Mouse (Mus musculus): Measurements from ENCODE around the gene Mink1.
A peak's percentile ranks its signal among the peaks of the same experiment; 100 is the strongest.

The Mink1 gene

DNA sequence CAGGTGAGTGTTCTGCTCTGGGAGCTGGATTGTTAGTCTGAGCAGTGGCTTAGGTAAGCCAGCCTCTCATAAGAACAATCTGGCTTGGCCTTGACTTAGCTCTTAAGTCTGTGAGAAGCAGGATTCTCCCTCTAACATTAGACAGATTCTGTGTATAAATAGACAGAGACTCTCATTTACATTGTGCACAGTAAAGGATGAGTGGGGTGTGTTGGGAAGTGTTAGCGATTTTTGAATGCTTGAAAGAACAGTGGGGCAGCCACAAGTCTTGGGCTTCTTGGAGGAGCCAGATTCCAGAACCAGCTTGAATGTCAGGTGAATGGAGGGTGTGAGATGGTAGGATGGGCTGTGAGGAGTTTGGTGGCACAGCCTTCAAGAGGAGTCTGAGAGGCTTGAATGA, 9.0 kb downstream of the Mink1 start:
- DNase-seq (ENCODE audit: low read depth, low spot score), result no peak
- Histone ChIP-seq H3K36me3 (ENCODE audit: control insufficient read depth, insufficient read depth, low read length, poor library complexity, severe bottlenecking) (no peaks in the 10 kb centered on the region), H3K27me3 (ENCODE audit: control insufficient read depth, insufficient read depth, low read length, poor library complexity, severe bottlenecking) (no peaks in the 10 kb centered on the region)

DNA sequence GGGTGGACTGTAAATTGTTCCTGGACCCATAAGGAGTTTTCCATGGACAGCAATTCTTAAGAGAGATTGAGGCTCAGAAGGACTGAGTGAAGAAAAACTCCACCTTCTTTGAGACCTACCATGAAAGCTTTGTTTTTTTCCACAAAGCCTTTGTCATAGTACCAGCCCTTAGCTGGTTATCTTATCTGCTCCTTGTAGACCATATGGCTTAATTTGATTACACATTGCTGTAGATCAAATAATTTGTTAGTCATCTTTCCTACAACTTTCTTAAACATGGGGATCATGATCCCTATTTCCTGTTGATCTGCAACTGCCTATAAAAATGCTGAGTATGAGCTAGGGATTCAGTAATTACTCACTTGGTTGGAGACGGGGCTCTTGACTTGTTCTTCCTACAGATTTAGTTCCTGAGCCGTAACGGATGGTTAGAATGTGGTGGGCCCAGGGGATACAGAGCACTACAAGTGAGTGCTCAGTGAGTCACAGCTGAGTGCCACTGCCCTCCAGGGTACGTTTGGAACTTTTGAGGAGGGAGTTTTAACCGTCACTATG, 9.7 kb downstream of the Mink1 start:
- H3K36me3 ChIP-seq (ENCODE audit: control insufficient read depth, insufficient read depth, low read length, poor library complexity, severe bottlenecking), result no peaks in the 10 kb centered on the region
- H3K27me3 ChIP-seq (ENCODE audit: control insufficient read depth, insufficient read depth, low read length, poor library complexity, severe bottlenecking), result no peaks in the 10 kb centered on the region
- DNase-seq (ENCODE audit: low read depth, low spot score), result no peak

DNA sequence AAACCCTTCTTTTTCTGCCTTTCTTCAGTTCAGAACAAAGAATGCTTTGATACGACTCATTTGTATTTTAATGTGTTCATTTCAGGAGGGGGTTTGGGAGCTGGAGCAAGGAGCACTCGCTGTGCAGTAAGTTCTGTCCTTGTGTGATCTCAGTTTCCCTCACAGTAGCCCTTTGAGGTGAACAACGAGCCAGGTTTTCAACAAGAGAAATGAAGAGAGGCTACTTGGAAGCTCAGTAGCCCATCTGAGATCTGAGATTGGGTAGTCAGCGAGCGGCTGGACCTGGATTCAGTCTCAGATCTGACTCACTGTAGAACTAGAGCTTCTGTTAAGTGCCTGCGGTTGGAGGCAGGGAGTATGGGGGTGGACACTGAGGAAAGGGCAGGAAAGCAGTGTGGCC, 11.2 kb downstream of the Mink1 start:
- Histone ChIP-seq H3K27me3 (ENCODE audit: control insufficient read depth, insufficient read depth, low read length, poor library complexity, severe bottlenecking) (no peaks in the 10 kb centered on the region), H3K36me3 (ENCODE audit: control insufficient read depth, insufficient read depth, low read length, poor library complexity, severe bottlenecking) (no peaks in the 10 kb centered on the region)
- no peak for DNase-seq (ENCODE audit: low read depth, low spot score)

DNA sequence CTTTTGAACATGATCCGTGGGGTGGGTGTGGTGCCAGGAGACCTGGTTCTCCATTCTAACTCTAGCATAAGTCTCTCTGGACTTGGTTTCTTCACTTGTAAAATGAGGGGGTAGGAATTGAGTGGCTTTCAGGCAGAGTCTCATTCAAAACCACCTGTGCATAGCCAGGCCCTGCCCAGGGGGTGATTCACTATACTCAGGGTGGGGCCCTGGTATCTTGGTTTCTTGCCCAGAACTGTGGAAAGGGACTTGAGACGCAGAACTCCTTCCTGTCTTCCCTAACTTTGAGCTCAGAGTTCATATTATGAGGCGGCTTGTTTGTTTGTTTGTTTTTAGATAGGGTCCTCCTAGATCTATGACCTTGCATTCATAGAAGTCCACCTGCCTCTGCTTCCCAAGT, 14.5 kb downstream of the Mink1 start:
- no peaks in the 10 kb centered on the region for H3K36me3 ChIP-seq (ENCODE audit: control insufficient read depth, insufficient read depth, low read length, poor library complexity, severe bottlenecking)

DNA sequence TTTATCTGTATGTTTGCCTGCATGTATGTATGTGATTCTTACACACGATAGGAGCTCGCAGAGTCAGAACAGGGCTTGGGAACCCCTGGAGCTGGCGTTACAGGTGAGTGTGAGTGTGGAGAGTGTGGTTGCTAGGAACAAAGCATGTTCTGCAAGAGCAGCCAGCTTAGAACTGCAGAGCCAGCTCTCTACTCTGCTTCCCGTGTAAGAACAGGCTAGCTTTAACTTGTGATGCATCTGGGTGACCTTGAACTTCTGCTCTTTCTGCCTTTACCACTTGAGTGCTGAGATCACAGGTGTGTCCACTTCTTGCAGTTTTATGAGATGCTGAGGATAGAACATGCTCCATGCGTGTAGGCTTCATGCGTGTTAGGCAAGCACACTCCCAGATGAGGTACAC, 16.3 kb downstream of the Mink1 start:
- H3K27me3 ChIP-seq (ENCODE audit: control insufficient read depth, insufficient read depth, low read length, poor library complexity, severe bottlenecking), result no peaks in the 10 kb centered on the region
- DNase-seq (ENCODE audit: low read depth, low spot score), result no peak
- H3K36me3 ChIP-seq (ENCODE audit: control insufficient read depth, insufficient read depth, low read length, poor library complexity, severe bottlenecking), result no peaks in the 10 kb centered on the region

More for the DNA sequence above, 14.5 kb downstream of the Mink1 start:
- no peak for DNase-seq (ENCODE audit: low read depth, low spot score)
- H3K27me3 ChIP-seq (ENCODE audit: control insufficient read depth, insufficient read depth, low read length, poor library complexity, severe bottlenecking), result no peaks in the 10 kb centered on the region

DNA sequence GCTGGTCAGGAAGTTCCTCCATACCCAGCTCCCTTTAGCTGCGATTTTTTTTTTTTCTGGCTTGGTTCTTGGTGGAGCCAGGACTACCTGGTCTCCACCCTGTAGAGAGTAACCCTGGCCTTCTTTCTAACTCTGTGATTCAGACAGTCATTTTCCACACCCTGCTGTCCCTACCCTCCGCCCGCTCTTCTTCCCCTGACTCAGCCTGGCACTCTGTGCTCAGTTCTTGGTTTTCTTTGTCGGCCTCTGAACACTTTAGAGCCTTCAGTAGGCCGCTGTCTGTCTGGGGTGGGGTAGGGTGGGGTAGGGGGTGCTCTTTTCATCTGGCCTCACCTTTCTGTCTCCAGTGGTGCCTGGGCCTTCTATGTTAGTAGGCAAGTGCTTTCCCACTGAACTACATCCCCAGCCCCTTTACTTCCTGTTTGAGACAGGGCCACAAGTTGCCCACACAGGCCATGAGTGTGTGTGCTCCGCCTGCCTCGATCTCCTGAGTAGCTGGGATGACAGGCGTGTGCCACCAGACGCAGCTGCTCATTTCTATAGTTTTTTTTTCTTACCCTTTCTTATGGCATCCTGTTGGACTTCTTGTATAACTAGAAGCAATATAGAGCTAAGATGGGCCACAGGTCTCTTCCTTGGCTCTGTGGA, 17.2 kb downstream of the Mink1 start:
- no peak for DNase-seq (ENCODE audit: low read depth, low spot score)
- Histone ChIP-seq H3K36me3 (ENCODE audit: control insufficient read depth, insufficient read depth, low read length, poor library complexity, severe bottlenecking) (no peaks in the 10 kb centered on the region), H3K27me3 (ENCODE audit: control insufficient read depth, insufficient read depth, low read length, poor library complexity, severe bottlenecking) (no peaks in the 10 kb centered on the region)

GRCm38 (mm10) chr11:70580358-70580720, 17.7 kb downstream of the Mink1 start:
- H3K27me3 ChIP-seq (ENCODE audit: control insufficient read depth, insufficient read depth, low read length, poor library complexity, severe bottlenecking), result no peaks in the 10 kb centered on the region
- no peak for DNase-seq (ENCODE audit: low read depth, low spot score)
- no peaks in the 10 kb centered on the region for H3K36me3 ChIP-seq (ENCODE audit: control insufficient read depth, insufficient read depth, low read length, poor library complexity, severe bottlenecking)

DNA sequence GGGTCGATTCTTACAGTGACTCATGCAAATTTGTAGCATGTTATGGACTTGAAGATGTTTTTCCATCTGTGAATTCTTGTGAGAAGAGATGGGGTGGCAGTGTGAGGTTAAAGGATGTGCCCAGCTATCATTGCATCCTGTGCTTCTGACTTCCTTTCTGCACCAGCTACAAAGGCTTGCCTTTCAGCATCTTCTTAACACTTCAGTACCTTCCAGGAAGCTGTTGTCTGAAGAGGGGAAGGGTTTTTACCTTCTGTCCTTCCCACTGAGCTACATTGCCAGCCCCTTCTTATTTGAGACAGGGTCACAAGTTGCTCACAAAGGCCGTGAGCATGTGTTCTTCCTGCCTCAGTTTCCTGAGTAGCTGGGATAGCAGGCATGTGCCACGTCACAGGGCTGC, 18.2 kb downstream of the Mink1 start:
- DNase-seq (ENCODE audit: low read depth, low spot score), result peak; percentile 46
- Histone ChIP-seq H3K36me3 (ENCODE audit: control insufficient read depth, insufficient read depth, low read length, poor library complexity, severe bottlenecking) (no peaks in the 10 kb centered on the region), H3K27me3 (ENCODE audit: control insufficient read depth, insufficient read depth, low read length, poor library complexity, severe bottlenecking) (no peaks in the 10 kb centered on the region)

DNA sequence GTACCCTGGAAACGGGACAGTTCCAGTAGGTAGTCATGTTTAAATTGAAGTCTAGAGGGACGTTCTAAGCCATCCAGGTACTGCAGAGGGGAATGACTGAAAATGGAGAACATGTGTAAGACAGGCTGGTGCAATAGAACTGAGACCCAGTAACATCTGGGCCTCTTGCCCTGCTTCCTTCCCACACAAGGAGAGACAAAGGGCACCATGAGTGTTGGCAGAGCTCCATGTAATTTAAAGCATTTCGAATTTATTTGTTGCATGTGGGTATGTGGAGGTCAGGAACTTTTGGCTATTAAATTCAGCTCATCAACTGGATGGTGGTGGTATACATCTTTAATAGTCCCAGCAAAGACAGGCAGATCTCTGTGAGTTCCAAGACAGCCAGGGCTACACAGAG, 19.5 kb downstream of the Mink1 start:
- no peak for DNase-seq (ENCODE audit: low read depth, low spot score)
- H3K27me3 ChIP-seq (ENCODE audit: control insufficient read depth, insufficient read depth, low read length, poor library complexity, severe bottlenecking), result no peaks in the 10 kb centered on the region
- no peaks in the 10 kb centered on the region for H3K36me3 ChIP-seq (ENCODE audit: control insufficient read depth, insufficient read depth, low read length, poor library complexity, severe bottlenecking)

DNA sequence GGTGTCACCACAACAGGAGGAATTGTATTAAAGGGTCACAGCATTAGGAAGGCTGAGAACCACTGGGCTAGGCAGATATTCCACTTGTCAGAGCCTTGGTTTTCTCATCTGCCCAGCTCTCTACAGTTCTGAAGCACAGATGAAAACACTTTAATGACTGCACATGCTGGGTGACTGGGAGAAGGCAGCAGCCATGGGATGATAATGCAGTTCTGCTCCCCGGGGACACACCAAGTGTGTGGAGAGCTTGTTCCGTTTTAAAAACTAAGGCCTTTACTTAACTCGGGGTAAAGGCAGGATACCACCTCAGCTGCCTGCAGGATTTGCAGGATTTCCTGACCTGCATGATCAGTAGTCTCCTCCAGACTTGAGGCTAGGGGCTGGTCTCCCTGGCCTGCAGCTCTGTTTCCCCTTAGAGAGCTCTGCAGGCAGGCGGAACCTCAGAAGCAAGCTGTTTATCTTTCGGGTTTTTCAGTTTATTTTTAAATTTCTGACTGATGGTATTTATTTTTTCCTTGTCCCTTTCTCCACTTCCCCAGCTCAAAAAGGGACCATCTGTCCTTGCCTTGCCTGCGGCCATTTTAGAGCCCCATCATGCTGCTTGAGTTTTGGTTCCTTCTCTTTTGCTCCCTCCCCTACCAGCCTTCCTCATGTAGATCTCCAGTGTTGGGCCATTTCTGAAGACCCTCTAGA, 20.5 kb downstream of the Mink1 start:
- Histone ChIP-seq H3K27me3 (ENCODE audit: control insufficient read depth, insufficient read depth, low read length, poor library complexity, severe bottlenecking) (no peaks in the 10 kb centered on the region), H3K36me3 (ENCODE audit: control insufficient read depth, insufficient read depth, low read length, poor library complexity, severe bottlenecking) (no peaks in the 10 kb centered on the region)
- DNase-seq (ENCODE audit: low read depth, low spot score), result no peak

- no peak for DNase-seq (ENCODE audit: low read depth, low spot score)
- Histone ChIP-seq H3K36me3 (ENCODE audit: control insufficient read depth, insufficient read depth, low read length, poor library complexity, severe bottlenecking) (no peaks in the 10 kb centered on the region), H3K27me3 (ENCODE audit: control insufficient read depth, insufficient read depth, low read length, poor library complexity, severe bottlenecking) (no peaks in the 10 kb centered on the region)
Measured at GRCm38 (mm10) chr11:70583775-70584174, 21.1 kb downstream of the Mink1 start.

DNA sequence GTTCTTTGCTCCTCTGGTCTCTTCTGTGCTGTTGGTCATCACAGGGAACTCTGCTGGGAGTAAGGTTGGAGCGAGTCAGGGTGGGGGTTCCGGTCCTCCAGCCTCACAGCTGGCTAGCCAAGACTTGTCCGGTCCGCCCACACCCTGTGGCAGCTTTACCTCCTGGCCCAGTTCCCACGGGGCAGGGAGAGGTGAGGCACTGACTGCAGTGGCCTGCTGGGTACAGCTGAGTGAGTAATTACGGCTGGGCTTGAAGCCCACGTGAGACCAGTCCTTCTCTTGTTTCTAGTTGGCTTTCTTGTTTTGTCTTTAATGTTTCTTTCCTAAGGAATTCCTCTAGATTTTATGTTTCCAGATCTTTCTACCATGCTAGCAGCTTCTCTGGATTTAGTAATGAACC, 22.8 kb downstream of the Mink1 start:
- Histone ChIP-seq H3K36me3 (ENCODE audit: control insufficient read depth, insufficient read depth, low read length, poor library complexity, severe bottlenecking) (no peaks in the 10 kb centered on the region), H3K27me3 (ENCODE audit: control insufficient read depth, insufficient read depth, low read length, poor library complexity, severe bottlenecking) (no peaks in the 10 kb centered on the region)
- DNase-seq (ENCODE audit: low read depth, low spot score), result no peak

- DNase-seq (ENCODE audit: low read depth, low spot score), result no peak
- Histone ChIP-seq H3K36me3 (ENCODE audit: control insufficient read depth, insufficient read depth, low read length, poor library complexity, severe bottlenecking) (no peaks in the 10 kb centered on the region), H3K27me3 (ENCODE audit: control insufficient read depth, insufficient read depth, low read length, poor library complexity, severe bottlenecking) (no peaks in the 10 kb centered on the region)
Measured at GRCm38 (mm10) chr11:70586261-70586660, 23.6 kb downstream of the Mink1 start.

GRCm38 (mm10) chr11:70586954-70587353, 24.3 kb downstream of the Mink1 start:
- no peak for DNase-seq (ENCODE audit: low read depth, low spot score)
- Histone ChIP-seq H3K36me3 (ENCODE audit: control insufficient read depth, insufficient read depth, low read length, poor library complexity, severe bottlenecking) (no peaks in the 10 kb centered on the region), H3K27me3 (ENCODE audit: control insufficient read depth, insufficient read depth, low read length, poor library complexity, severe bottlenecking) (no peaks in the 10 kb centered on the region)

- no peak for DNase-seq (ENCODE audit: low read depth, low spot score)
- Histone ChIP-seq H3K36me3 (ENCODE audit: control insufficient read depth, insufficient read depth, low read length, poor library complexity, severe bottlenecking) (no peaks in the 10 kb centered on the region), H3K27me3 (ENCODE audit: control insufficient read depth, insufficient read depth, low read length, poor library complexity, severe bottlenecking) (no peaks in the 10 kb centered on the region)
Measured at GRCm38 (mm10) chr11:70591733-70592132, 29.1 kb downstream of the Mink1 start.
